Mouse (Mus musculus) layer of hippocampus, postnatal 14 days (tissue): ENCODE data around the gene Ryr2. TPM values are rescaled to one million over a fixed set of nuclear protein-coding genes. Genes with fewer than 3 reads are reported as not detected.
"Not testable (repeated sequence)": the region's sequence is repeated elsewhere in the genome, so short reads cannot be mapped to it uniquely, and the experiment has no call there.

Experiments
- DNase-seq, 2 experiments: peaks; one replicate each; pipeline ENCODE4 v3.0.0; 2021 to 2022; ENCODE audit warnings: low spot score in 2 of 2, mixed read lengths in 1 of 2
- long read RNA-seq, 2 experiments: library from polyadenylated mRNA; stranded (forward); transcript quantifications; one replicate each; pipeline ENCODE4 v2.0.0; 2021
- total RNA-seq, 2 experiments: library from RNA; stranded (reverse); gene quantifications; 2 replicates each; pipeline ENCODE4 v1.2.3; 2021

Ryr2 gene
- 100 to 1,000 TPM; 158 to 178 TPM for total RNA-seq
- long read RNA-seq, experiment 1, partial matches to known transcripts: 0 of 1 reads
- long read RNA-seq, experiment 1, other reads (novel, unspliced or antisense): 1 of 1 reads
- long read RNA-seq, experiment 2, partial matches to known transcripts: 4 of 6 reads
- long read RNA-seq, experiment 2, other reads (novel, unspliced or antisense): 2 of 6 reads

GRCm38 (mm10) chr13:12106662-12107632 lies at the start of gene Ryr2:
Ryr2 (minus strand) TSS chr13:12106945.
- DNase-seq: peak; percentile 70 to 76

GRCm38 (mm10) chr13:12153922-12154321 lies 47.2 kb upstream of the Ryr2 start:
- DNase-seq: no peak

- DNase-seq: no peak
Measured at GRCm38 (mm10) chr13:12146918-12147507, 40.3 kb upstream of the Ryr2 start.

- no peak for DNase-seq
Measured at GRCm38 (mm10) chr13:12146402-12146801, 39.7 kb upstream of the Ryr2 start.

GRCm38 (mm10) chr13:12143347-12143746 lies 36.6 kb upstream of the Ryr2 start:
- DNase-seq: no peak

- not testable (repeated sequence) for DNase-seq
Measured at GRCm38 (mm10) chr13:12136461-12136860, 29.7 kb upstream of the Ryr2 start.

GRCm38 (mm10) chr13:12133549-12133948 lies 26.8 kb upstream of the Ryr2 start:
- no peak for DNase-seq

- no peak for DNase-seq
Measured at GRCm38 (mm10) chr13:12132160-12132710, 25.5 kb upstream of the Ryr2 start.

- DNase-seq: no peak
Measured at GRCm38 (mm10) chr13:12129121-12129520, 22.4 kb upstream of the Ryr2 start.

- DNase-seq: no peak
Measured at GRCm38 (mm10) chr13:12126099-12126498, 19.4 kb upstream of the Ryr2 start.

- DNase-seq: peak in 1 of 2 experiments; percentile 62
Measured at GRCm38 (mm10) chr13:12124940-12125540, 18.3 kb upstream of the Ryr2 start.

GRCm38 (mm10) chr13:12115551-12115950 lies 8.8 kb upstream of the Ryr2 start:
- DNase-seq: no peak

GRCm38 (mm10) chr13:12114816-12115215 lies 8.1 kb upstream of the Ryr2 start:
- DNase-seq: no peak

GRCm38 (mm10) chr13:12108955-12109354 lies 2.2 kb upstream of the Ryr2 start:
- DNase-seq: no peak

- peak in 1 of 2 experiments; percentile 59 for DNase-seq
Measured at GRCm38 (mm10) chr13:12105830-12106628, 716 bp downstream of the Ryr2 start.

GRCm38 (mm10) chr13:12105231-12105829 lies 1.4 kb downstream of the Ryr2 start:
- DNase-seq: no peak

- no peak for DNase-seq
Measured at GRCm38 (mm10) chr13:12104318-12104717, 2.4 kb downstream of the Ryr2 start.

- DNase-seq: no peak
Measured at GRCm38 (mm10) chr13:12103017-12103416, 3.7 kb downstream of the Ryr2 start.

- DNase-seq: no peak
Measured at GRCm38 (mm10) chr13:12099446-12099845, 7.3 kb downstream of the Ryr2 start.

GRCm38 (mm10) chr13:12098981-12099380 lies 7.8 kb downstream of the Ryr2 start:
- no peak for DNase-seq
